Mouse (Mus musculus): Measurements from ENCODE around the gene Ifi202b. TPM values are rescaled to one million over a fixed set of nuclear protein-coding genes. Genes with fewer than 3 reads are reported as not detected.
A peak's percentile ranks its signal among the peaks of the same experiment; 100 is the strongest.
"Not testable (repeated sequence)": the region's sequence is repeated elsewhere in the genome, so short reads cannot be mapped to it uniquely, and the experiment has no call there.

Ifi202b gene
- total RNA-seq (2021), result not detected

DNA sequence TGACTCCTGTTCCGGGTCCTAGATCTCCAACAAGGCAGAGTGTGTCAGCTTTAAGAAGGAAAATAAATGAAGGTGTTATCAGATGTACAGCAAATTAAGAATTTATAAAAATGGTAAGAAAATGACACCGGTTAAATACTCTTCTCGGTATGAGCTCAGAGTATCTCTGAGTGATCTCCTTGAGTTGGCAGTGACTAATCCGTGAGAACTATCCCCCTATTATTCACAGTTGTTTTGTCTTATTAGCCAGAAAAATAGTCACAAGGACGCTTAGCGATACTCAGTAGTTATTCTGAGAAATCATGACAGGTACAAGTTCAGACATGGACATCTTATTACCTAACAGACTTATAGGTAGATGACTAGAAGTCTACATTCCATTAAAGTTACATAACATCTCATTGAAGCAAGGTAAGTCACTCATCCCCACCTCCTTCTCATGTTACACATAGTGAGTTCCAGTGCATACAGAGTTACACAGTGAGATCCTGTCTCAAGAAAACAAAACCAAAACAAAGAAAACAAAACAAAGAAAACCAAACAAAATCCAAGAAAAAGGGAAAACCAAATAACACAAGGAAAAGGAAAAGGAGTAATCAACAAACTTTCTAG lies at the start of gene Ifi202b:
TSS of gene Ifi202b (minus strand) at position 51 of the 612 bp plus-strand sequence.
- intact Hi-C loops (cut with DNase I); DNase-seq (ENCODE audit: extremely low spot score in 1 of 2, low spot score in 2 of 2): not testable (repeated sequence)

DNA sequence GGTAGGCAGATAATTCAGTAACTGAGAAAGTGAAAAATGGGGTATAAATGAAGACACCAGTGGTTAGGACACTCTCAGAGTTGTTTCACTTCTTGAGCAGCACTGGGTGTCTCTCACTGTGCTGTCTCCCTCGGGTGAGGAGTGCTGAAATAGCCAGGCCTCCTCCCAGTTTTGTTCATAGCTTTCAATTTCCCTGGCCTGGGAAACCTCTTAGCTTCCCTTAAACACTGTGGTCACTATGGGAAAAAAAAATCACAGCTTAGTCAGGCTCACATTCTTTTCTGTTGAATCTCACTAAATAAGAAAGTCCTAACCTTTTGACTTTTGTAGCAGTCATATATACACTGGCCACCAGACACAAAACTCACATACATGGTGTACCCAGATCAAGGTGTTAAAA lies 49.2 kb upstream of the Ifi202b start, which contains the start of gene Ifi205:
TSS of gene Ifi205 (minus strand) at position 113 of the 400 bp plus-strand sequence.
- DNase-seq (ENCODE audit: extremely low spot score in 1 of 2, low spot score in 2 of 2), result no peak
- intact Hi-C loops (cut with DNase I), result no loop called here

DNA sequence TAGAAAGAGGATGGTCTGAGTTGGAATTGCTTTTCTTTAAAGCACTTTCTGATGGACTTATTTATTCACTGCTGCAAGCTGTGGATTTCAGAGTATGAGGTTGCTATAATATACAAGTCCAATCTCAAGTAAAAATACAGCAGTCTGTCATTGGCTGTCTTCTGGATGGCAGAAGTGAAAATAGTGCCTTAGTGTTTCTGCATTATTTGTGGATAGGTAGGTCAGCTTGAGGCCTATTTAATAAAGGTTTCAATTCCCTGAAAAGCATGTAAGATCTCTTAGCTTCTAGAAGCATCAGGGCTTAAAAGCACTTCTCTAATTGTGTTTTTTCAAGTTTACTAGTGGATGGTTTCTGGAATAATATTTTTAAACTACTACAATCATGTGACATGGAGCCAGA lies 24.5 kb upstream of the Ifi202b start:
- intact Hi-C loops (cut with DNase I); DNase-seq (ENCODE audit: extremely low spot score in 1 of 2, low spot score in 2 of 2): not testable (repeated sequence)

DNA sequence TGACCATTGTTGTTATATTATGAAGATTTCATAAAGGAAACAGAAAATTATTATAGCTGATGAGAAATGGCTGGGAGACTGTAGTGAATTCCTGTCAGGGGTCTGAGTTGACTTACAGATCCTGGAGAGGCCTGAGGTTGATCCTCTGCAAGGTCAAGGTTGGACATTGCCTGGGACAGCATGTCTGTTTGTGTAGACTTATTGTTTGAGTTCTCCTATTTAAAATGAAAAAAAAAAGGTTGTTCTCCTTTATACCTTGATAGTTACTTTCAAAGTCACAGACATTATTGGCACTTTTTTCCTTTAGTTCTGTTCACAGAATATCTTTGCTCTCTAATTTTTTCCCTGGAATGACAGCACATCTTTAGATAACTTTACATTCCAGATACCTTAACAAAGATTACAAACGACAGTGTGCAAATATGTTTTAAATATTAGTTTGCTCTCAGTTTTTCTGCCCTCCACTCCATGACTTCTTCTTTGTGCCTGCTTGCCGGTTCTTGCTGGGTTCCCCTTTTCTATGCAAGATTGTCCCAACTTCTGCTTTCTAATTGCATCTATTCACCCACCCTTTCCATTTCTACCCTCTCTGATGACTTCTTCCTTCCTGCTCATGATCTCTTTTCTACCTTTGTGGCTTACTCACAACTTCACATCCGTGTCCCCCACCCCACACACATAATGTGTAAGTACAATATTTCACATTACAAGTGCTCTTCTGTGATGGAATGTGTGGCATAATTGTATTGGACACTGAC lies 22.0 kb upstream of the Ifi202b start:
- DNase-seq (ENCODE audit: extremely low spot score in 1 of 2, low spot score in 2 of 2); intact Hi-C loops (cut with DNase I): not testable (repeated sequence)

DNA sequence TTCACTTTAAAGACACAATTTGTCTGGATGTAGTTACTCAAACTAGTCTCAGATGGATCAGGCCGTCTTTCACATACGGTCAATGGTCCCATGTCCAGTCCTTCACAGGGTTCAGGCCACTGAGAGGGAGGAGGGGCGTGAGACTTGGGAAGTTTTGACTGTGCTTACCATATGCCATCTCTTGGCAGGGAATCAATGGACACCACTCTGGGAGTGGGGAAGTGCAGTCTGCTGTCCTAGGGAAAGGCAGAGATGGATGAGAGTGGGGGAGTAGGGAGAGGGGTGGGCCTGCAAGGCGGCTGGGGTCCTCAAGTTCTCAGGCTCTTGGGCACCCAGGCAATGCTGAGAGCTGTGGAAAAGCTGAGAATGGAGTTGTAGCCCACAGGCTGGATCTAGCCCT lies 12.5 kb upstream of the Ifi202b start:
- intact Hi-C loops (cut with DNase I), result no loop called here
- no peak for DNase-seq (ENCODE audit: extremely low spot score in 1 of 2, low spot score in 2 of 2)

DNA sequence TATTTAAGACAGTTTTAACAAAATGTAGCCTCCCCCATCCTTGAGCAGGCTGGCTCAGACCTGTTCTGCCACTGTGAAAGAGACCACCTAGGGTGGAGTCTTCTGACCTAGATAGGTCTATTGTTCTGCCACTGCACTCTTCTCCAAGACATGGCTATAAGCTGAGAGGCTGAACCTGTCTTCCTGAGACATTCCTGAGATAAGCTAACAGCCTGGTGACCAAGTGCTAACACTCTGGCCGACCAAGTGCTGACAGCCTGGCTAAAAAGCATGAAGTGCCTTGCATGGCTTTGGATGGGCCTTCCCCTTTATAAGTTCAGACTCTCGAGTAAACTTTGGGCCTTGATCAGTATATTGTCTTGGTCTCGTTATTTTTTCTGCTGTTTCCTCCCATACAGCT lies 1.5 kb downstream of the Ifi202b start:
- intact Hi-C loops (cut with DNase I); DNase-seq (ENCODE audit: extremely low spot score in 1 of 2, low spot score in 2 of 2): not testable (repeated sequence)

DNA sequence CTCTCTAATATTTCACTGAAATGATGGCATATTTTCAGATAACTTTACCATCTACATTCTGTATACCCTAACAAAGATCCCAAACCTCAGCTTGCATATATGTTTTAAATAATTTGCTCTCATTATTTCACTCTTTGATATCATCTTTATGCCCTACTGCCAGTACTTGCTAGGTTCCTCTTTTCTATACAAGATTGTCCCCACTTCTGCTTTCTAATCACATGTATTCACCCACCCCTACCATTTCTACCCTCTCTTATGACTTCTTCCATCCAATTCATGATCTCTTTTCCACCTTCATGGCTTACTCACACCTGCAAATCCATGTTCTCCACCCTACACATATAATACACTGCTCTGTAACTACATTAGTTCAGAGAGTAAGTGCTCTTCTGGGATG lies 4.9 kb downstream of the Ifi202b start:
- intact Hi-C loops (cut with DNase I), result no loop called here
- DNase-seq (ENCODE audit: extremely low spot score in 1 of 2, low spot score in 2 of 2), result no peak

DNA sequence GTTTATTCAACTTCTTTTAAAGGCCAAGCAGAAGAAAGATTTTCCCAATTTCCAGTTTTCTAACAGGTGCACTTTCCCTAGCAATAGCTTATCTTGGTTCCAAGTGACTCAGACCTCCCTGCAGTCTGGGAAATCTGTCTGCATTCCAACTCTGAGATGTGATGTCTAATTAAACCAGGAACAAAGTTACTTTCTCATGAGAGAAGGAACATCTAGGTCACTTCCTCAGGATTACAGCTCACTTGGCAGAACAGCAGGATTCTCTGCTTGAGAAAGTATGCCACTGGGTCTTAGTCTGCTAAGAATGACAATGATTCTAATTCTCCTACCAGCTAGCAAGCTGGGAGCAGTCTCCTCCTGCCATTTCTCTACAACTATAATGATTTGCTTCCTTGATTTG lies 9.4 kb downstream of the Ifi202b start:
- intact Hi-C loops (cut with DNase I), result no loop called here
- peak in 1 of 2 experiments; percentile 6 for DNase-seq (ENCODE audit: extremely low spot score in 1 of 2, low spot score in 2 of 2)

DNA sequence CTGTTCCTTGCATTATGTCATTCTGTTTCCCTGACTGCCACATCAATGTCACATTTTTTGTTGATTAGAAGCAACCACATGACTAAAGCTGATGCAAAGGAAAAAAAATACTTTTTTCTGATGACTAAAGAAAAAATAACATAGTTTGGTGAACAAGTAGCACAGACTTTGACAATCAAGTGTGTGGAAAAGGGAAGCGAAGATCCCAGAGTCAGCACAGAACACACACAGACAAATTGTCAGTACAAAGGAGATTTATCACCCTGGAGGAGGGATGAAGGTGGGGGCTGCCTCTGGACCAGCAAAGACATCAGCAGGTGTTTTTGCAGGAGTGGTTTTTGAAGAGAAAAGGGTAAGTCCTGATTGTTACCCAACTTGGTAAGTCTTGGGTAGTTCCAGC lies 21.1 kb downstream of the Ifi202b start:
- intact Hi-C loops (cut with DNase I); DNase-seq (ENCODE audit: extremely low spot score in 1 of 2, low spot score in 2 of 2): not testable (repeated sequence)

DNA sequence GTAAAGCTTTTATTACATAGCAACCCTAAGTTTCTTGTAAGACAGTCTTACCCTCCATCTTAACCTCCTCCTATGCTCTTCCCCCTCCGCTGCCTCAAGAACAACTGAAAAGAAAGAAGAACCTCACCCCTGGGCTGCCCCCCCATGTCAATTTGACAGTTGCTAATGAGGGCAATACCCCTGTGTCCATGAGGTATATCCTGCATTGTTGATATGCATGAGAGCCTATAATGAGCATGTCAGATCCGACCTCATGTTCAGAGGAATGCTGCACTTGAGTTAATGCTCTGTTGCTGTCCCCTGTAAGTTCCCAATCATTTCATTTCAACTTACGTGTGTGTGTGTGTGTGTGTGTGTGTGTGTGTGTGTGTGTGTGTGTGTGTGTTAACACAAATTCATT lies 22.5 kb downstream of the Ifi202b start:
- DNase-seq (ENCODE audit: extremely low spot score in 1 of 2, low spot score in 2 of 2), result not testable (repeated sequence)

DNA sequence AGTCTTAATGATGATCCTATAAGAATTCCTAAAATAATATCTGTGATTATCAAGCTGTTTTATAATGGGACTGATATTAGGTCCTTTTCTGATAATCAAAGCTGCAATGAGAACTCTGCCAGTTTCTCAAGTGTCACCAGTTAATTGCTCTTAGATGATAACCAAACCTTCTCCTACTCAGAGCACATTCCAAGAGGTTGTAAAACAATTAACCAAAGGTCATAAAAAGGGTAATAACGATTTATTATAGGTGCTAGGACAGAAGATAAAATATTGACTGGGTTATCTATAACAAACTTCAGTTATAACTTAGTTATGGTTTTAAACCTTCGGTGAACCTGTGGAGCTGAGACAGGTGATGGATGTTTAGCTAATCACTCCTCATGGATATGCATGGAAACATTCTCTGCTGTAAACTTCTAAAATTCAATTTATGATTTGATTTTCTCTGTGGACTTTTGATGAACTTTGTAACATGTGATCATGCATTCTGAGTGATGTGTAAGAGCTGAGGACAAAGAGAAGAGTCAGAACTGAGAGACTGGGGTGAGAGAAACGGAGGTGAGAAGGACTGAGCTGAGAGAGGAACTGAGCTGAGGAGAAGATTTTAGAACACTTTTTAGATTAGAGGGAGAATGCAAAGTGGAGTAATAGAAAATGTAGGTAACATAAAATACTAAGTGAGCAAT lies 26.6 kb downstream of the Ifi202b start:
- intact Hi-C loops (cut with DNase I); DNase-seq (ENCODE audit: extremely low spot score in 1 of 2, low spot score in 2 of 2): not testable (repeated sequence)

More for the DNA sequence above, 22.5 kb downstream of the Ifi202b start:
- intact Hi-C loops (cut with DNase I), result not testable (repeated sequence)

DNA sequence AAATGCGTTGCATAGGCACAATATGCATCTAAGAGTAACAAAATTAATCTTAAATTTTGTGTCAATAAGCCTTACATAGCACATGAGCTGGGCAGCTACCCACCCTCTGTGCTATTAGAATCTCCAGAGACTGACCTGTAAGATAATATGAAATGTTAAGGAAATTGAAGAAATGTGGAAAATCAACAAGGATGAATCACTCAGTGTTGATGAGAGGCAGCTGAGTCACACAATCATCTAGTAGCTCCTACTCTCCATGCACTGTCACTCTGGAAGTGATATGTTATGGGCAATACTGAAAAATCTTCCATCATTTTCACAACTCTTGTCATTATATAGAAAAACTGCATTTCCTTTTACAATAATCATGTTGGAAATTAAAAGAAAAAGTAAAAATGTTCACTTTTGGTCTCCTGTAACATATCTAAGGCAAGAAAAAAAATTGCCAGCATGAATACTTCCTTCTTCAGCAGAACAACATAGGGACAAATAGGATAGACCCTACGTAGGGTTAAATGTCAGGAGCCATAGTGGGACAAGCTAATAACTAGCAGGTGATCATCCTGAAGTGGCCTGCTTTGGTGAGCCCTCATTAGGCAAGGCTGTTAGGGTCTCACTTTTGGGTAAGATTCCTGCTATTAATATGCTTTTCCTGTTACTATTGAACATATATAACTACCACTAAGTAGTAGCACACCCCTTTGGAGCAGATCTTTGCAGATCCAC lies 27.3 kb downstream of the Ifi202b start:
- intact Hi-C loops (cut with DNase I), result no loop called here
- no peak for DNase-seq (ENCODE audit: extremely low spot score in 1 of 2, low spot score in 2 of 2)

DNA sequence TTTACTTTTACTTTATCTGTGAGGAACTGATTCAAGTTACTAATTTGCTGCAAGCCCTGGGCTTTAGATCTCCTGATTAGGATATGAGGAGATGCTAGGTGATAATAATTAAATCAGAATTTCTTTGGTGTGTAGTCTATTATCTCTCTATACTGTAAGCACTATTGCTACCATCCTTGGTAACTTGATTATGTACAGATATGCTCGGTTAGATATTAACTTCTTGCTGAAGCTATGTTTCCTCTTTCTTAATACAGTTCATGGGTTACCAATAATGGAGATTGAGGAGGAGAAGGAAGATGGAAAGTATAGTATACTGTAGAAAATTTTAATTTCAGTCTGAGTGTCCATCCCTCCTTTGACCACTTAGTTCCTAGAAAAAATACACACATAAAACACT lies 29.0 kb downstream of the Ifi202b start:
- DNase-seq (ENCODE audit: extremely low spot score in 1 of 2, low spot score in 2 of 2), result no peak
- intact Hi-C loops (cut with DNase I), result no loop called here

DNA sequence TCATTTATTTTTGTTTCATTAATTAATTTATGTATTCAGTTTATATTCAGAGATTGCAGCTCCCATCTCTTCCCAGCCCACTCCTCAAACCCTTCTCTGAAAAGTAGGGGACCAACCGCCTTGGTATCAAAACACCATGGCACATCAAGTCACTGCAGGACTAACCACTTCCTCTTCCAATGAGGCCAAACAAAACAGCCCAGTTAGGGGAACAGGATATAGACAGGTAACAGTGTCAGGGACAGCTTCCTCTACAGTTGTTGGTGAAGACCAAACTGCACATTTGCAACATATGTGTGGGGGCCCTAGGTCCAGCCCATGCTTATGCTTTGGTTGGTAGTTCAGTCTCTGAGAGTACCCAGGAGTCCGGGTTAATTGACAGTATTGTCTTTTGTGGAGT lies 33.5 kb downstream of the Ifi202b start:
- DNase-seq (ENCODE audit: extremely low spot score in 1 of 2, low spot score in 2 of 2); intact Hi-C loops (cut with DNase I): not testable (repeated sequence)

DNA sequence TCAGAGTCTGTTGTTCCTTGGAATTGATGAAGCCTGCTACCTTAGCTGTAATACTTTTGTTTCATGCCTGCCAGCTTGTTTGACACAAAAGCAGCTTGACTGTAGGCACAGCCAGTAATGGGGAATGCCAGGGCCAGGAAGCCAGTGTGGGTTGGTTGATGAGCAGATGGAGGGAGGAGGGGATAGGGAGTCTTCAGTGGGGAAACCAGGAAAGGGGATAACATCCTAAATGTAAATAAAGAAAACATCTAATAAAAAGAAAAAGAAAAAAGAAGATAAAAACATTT lies 39.8 kb downstream of the Ifi202b start:
- intact Hi-C loops (cut with DNase I); DNase-seq (ENCODE audit: extremely low spot score in 1 of 2, low spot score in 2 of 2): not testable (repeated sequence)

DNA sequence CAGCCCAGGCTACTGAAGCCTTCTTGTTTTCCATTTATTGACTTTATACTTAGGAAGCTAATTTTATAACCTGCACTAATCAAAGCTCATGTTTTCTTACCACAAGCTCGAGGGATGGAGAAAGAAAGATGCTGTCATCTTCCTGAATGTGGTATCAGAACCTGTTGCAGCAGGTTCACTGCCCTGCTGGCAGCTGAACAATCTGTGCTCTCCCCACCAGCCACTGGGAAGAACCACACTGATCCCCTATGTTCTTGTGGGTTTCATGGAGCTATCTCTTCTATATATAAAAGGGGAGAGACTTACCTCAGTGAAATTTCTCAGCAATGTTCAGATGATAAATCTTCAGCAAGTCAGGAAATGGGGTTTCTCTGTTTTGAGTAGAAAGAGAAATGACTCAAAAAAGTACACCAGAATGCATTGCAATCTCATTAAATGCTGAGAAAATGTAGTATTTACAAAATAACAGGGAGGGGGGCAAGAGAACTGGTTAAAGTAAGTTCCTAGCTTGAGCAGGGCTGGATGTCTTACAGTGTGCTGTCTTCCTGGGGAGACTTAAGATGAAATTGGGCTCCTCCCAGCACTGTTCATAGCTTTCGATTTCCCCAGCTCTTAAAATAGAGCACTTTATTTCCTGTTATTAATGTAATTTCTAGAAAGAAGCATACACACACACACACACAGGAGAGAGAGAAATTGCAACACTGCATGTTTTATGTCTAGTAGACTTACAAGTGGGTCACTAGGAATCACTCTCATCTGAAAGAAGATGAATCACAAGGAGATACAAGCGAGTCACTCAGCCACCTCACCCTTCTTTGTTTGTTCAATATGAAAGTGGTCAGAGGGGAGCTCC lies 40.4 kb downstream of the Ifi202b start, which contains the start of the genes Mndal and Ifi203:
TSS of gene Mndal (minus strand) at position 568 of the 856 bp plus-strand sequence.
TSS of gene Ifi203 (minus strand) at position 749 of the 856 bp plus-strand sequence.
- intact Hi-C loops (cut with DNase I); DNase-seq (ENCODE audit: extremely low spot score in 1 of 2, low spot score in 2 of 2): not testable (repeated sequence)

DNA sequence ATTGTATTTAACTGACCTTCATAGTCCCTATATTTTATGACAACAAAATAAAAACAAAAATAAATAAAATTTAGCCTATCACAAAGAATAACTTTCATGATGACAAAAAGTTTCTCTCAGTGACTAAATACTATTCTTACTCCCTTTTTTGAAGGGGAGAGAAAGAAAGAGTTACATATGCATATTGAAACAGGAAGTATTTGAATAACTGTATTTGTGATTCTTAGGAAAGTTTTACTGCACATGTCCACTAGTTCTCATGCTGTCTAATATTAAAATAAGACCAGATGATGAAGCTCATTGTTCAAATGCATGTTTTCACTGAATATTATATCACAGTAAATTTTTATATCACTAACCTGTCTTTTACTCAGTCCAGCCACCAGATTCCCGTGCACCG lies 41.0 kb downstream of the Ifi202b start:
- intact Hi-C loops (cut with DNase I); DNase-seq (ENCODE audit: extremely low spot score in 1 of 2, low spot score in 2 of 2): not testable (repeated sequence)

DNA sequence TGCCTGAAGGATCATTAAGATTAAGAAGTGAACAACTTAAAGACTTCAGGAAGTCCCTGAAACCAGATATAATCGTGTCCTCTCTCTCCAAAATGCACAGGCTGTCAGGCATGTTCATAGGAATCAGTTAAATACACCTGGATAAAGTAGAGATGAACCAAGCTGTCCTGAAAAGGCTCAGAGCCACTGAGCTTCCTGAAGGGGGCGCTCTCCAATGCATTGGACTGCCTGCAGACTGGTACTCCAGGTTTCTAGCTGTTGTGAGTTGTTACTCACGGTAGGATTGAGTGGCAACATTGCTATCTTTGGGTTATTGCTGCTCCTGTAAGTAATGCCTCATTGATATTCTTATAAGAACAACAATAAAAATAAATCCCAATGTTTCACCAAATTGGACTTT lies 63.3 kb downstream of the Ifi202b start:
- intact Hi-C loops (cut with DNase I); DNase-seq (ENCODE audit: extremely low spot score in 1 of 2, low spot score in 2 of 2): not testable (repeated sequence)

All from left cerebral cortex, postnatal 10 days (tissue).